Mouse (Mus musculus): ENCODE measurements at regions not wholly inside any gene's neighbourhood (a gene's known extent, or its start where the extent isn't known, plus 50 kb on each side); places are given as distances from the start of the nearest gene placed in this dataset.
A peak's percentile ranks its signal among the peaks of the same experiment; 100 is the strongest.
"Not testable (repeated sequence)": the region's sequence is repeated elsewhere in the genome, so short reads cannot be mapped to it uniquely, and the experiment has no call there.

GRCm38 (mm10) chr2:44513080-44513724, 414.3 kb downstream of the Gtdc1 start:
- no peaks in the 10 kb centered on the region for H3K36me3 ChIP-seq
- no peak overlapping the region for H3K9ac ChIP-seq (replicated peaks)
- no peak overlapping the region for H3K4me3 ChIP-seq (replicated peaks)
- no peak overlapping the region for H3K4me2 ChIP-seq (replicated peaks)
- no peak overlapping the region for H3K27ac ChIP-seq
- H3K27me3 ChIP-seq = no peaks in the 10 kb centered on the region
- 0 out of 2 replicates have a peak, but pooled peaks cover 7% of the 10 kb centered on the region for H3K4me1 ChIP-seq (replicated peaks)
- H3K9me3 ChIP-seq = no peaks in the 10 kb centered on the region
- WGBS = 56% methylated on average over 6 of the region's 6 CpGs
- no peak for ATAC-seq

GRCm38 (mm10) chr2:44512334-44512733, 415.1 kb downstream of the Gtdc1 start:
- Histone ChIP-seq H3K4me2 (replicated peaks) (no peak overlapping the region), H3K9ac (replicated peaks) (no peak overlapping the region), H3K4me1 (replicated peaks) (0 out of 2 replicates have a peak, but pooled peaks cover 4% of the 10 kb centered on the region), H3K27ac (no peak overlapping the region), H3K4me3 (replicated peaks) (no peak overlapping the region), H3K9me3 (no peaks in the 10 kb centered on the region), H3K27me3 (no peaks in the 10 kb centered on the region), H3K36me3 (no peaks in the 10 kb centered on the region)
- 52% methylated on average over 8 of the region's 8 CpGs for WGBS
- ATAC-seq = no peak

GRCm38 (mm10) chr2:44509101-44509500, 418.4 kb downstream of the Gtdc1 start:
- 94% methylated on average over 4 of the region's 4 CpGs for WGBS
- ATAC-seq = no peak

GRCm38 (mm10) chr2:44504273-44504672, 423.2 kb downstream of the Gtdc1 start:
- Histone ChIP-seq H3K36me3 (no peaks in the 10 kb centered on the region), H3K9ac (replicated peaks) (no peak overlapping the region), H3K4me2 (replicated peaks) (no peak overlapping the region), H3K4me1 (replicated peaks) (no peaks in the 10 kb centered on the region), H3K27ac (no peak overlapping the region), H3K9me3 (peaks cover 4% of the 10 kb centered on the region; the same call in 1 of the 2 replicates), H3K27me3 (no peaks in the 10 kb centered on the region), H3K4me3 (replicated peaks) (no peak overlapping the region)
- 73% methylated on average over 6 of the region's 6 CpGs for WGBS
- no peak for ATAC-seq

More at GRCm38 (mm10) chr2:44509101-44509500, 418.4 kb downstream of the Gtdc1 start:
- H3K9me3 ChIP-seq = peaks cover 4% of the 10 kb centered on the region; the same call in 1 of the 2 replicates
- no peak overlapping the region for H3K4me3 ChIP-seq (replicated peaks)
- no peak overlapping the region for H3K27ac ChIP-seq
- H3K9ac ChIP-seq (replicated peaks) = no peak overlapping the region
- H3K4me1 ChIP-seq (replicated peaks) = 0 out of 2 replicates have a peak, but pooled peaks cover 4% of the 10 kb centered on the region
- no peaks in the 10 kb centered on the region for H3K36me3 ChIP-seq
- H3K4me2 ChIP-seq (replicated peaks) = no peak overlapping the region
- no peaks in the 10 kb centered on the region for H3K27me3 ChIP-seq

- not testable (repeated sequence) for H3K27me3 ChIP-seq; H3K9ac ChIP-seq (replicated peaks); H3K9me3 ChIP-seq; H3K36me3 ChIP-seq; H3K4me3 ChIP-seq (replicated peaks); H3K4me2 ChIP-seq (replicated peaks); H3K27ac ChIP-seq; H3K4me1 ChIP-seq (replicated peaks); ATAC-seq
- whole genome bisulfite sequencing = 100% methylated on average over 1 of the region's 1 CpGs
These were observed 436.7 kb downstream of the Gtdc1 start for GRCm38 (mm10) chr2:44490806-44491205.

GRCm38 (mm10) chr2:44490230-44490629, 437.2 kb downstream of the Gtdc1 start:
- WGBS = 95% methylated on average over 4 of the region's 4 CpGs
- no peak for ATAC-seq

GRCm38 (mm10) chr2:44485880-44486279, 441.6 kb downstream of the Gtdc1 start:
- Histone ChIP-seq H3K4me3 (replicated peaks) (no peak overlapping the region), H3K9me3 (0 out of 2 replicates have a peak, but pooled peaks cover 4% of the 10 kb centered on the region), H3K4me2 (replicated peaks) (no peak overlapping the region), H3K4me1 (replicated peaks) (no peaks in the 10 kb centered on the region), H3K36me3 (no peaks in the 10 kb centered on the region), H3K27me3 (no peaks in the 10 kb centered on the region), H3K27ac (no peak overlapping the region), H3K9ac (replicated peaks) (no peak overlapping the region)
- ATAC-seq = no peak
- WGBS = 77% methylated on average over 14 of the region's 14 CpGs

More at GRCm38 (mm10) chr2:44490230-44490629, 437.2 kb downstream of the Gtdc1 start:
- Histone ChIP-seq H3K9ac (replicated peaks) (no peak overlapping the region), H3K27me3 (no peaks in the 10 kb centered on the region), H3K4me1 (replicated peaks) (no peaks in the 10 kb centered on the region), H3K27ac (no peak overlapping the region), H3K36me3 (no peaks in the 10 kb centered on the region), H3K4me3 (replicated peaks) (no peak overlapping the region), H3K4me2 (replicated peaks) (no peak overlapping the region), H3K9me3 (no peaks in the 10 kb centered on the region)

- Histone ChIP-seq H3K4me1 (replicated peaks) (no peaks in the 10 kb centered on the region), H3K4me2 (replicated peaks) (no peak overlapping the region), H3K4me3 (replicated peaks) (no peak overlapping the region), H3K36me3 (no peaks in the 10 kb centered on the region), H3K9me3 (no peaks in the 10 kb centered on the region), H3K27me3 (no peaks in the 10 kb centered on the region), H3K27ac (no peak overlapping the region), H3K9ac (replicated peaks) (no peak overlapping the region)
- WGBS = 94% methylated on average over 5 of the region's 5 CpGs
- ATAC-seq = no peak
These were observed 447.7 kb downstream of the Gtdc1 start for GRCm38 (mm10) chr2:44479746-44480145.

GRCm38 (mm10) chr2:44475456-44475855, 452.0 kb downstream of the Gtdc1 start:
- no peak overlapping the region for H3K27ac ChIP-seq
- ATAC-seq = no peak
- H3K4me1 ChIP-seq (replicated peaks) = no peaks in the 10 kb centered on the region
- peaks cover 3% of the 10 kb centered on the region; the same call in 1 of the 2 replicates for H3K9me3 ChIP-seq
- no peaks in the 10 kb centered on the region for H3K36me3 ChIP-seq
- WGBS = 86% methylated on average over 1 of the region's 1 CpGs
- no peak overlapping the region for H3K9ac ChIP-seq (replicated peaks)
- H3K4me2 ChIP-seq (replicated peaks) = no peak overlapping the region
- H3K4me3 ChIP-seq (replicated peaks) = no peak overlapping the region
- no peaks in the 10 kb centered on the region for H3K27me3 ChIP-seq

GRCm38 (mm10) chr2:44474653-44475052, 452.8 kb downstream of the Gtdc1 start:
- Histone ChIP-seq H3K9me3 (peaks cover 3% of the 10 kb centered on the region; the same call in 1 of the 2 replicates), H3K4me2 (replicated peaks) (no peak overlapping the region), H3K36me3 (no peaks in the 10 kb centered on the region), H3K27ac (no peak overlapping the region), H3K4me3 (replicated peaks) (no peak overlapping the region), H3K4me1 (replicated peaks) (no peaks in the 10 kb centered on the region), H3K9ac (replicated peaks) (no peak overlapping the region), H3K27me3 (no peaks in the 10 kb centered on the region)
- 6% methylated on average over 3 of the region's 3 CpGs for WGBS
- ATAC-seq = peak; percentile 66; the same call in 1 of the 2 replicates

- Histone ChIP-seq H3K4me3 (replicated peaks) (no peak overlapping the region), H3K4me1 (replicated peaks) (no peaks in the 10 kb centered on the region), H3K9ac (replicated peaks) (no peak overlapping the region), H3K9me3 (peaks cover 3% of the 10 kb centered on the region; the same call in 1 of the 2 replicates), H3K27me3 (no peaks in the 10 kb centered on the region), H3K36me3 (no peaks in the 10 kb centered on the region), H3K27ac (no peak overlapping the region), H3K4me2 (replicated peaks) (no peak overlapping the region)
- no peak for ATAC-seq
These were observed 456.1 kb downstream of the Gtdc1 start for GRCm38 (mm10) chr2:44471381-44471780.

GRCm38 (mm10) chr2:44470953-44471352, 456.5 kb downstream of the Gtdc1 start:
- no peak for ATAC-seq
- Histone ChIP-seq H3K27ac (no peak overlapping the region), H3K4me3 (replicated peaks) (no peak overlapping the region), H3K27me3 (no peaks in the 10 kb centered on the region), H3K9me3 (peaks cover 3% of the 10 kb centered on the region; the same call in 1 of the 2 replicates), H3K4me1 (replicated peaks) (no peaks in the 10 kb centered on the region), H3K4me2 (replicated peaks) (no peak overlapping the region), H3K9ac (replicated peaks) (no peak overlapping the region), H3K36me3 (no peaks in the 10 kb centered on the region)
- WGBS = 95% methylated on average over 5 of the region's 5 CpGs

- Histone ChIP-seq H3K27me3 (no peaks in the 10 kb centered on the region), H3K4me3 (replicated peaks) (no peak overlapping the region), H3K9ac (replicated peaks) (no peak overlapping the region), H3K27ac (no peak overlapping the region), H3K36me3 (no peaks in the 10 kb centered on the region), H3K4me2 (replicated peaks) (no peak overlapping the region), H3K4me1 (replicated peaks) (peaks cover 6% of the 10 kb centered on the region), H3K9me3 (no peaks in the 10 kb centered on the region)
- ATAC-seq = no peak
- WGBS = 84% methylated on average over 7 of the region's 7 CpGs
These were observed 462.8 kb downstream of the Gtdc1 start for GRCm38 (mm10) chr2:44464631-44465030.

Data from midbrain, embryonic 13.5 days (tissue).